Mouse (Mus musculus) adrenal gland, adult 18-20 months (tissue): ENCODE measurements around the gene Epb41l2. TPM values are rescaled to one million over a fixed set of nuclear protein-coding genes. Genes with fewer than 3 reads are reported as not detected.

Source experiments
- DNase-seq, 2 experiments: peaks; one replicate each; pipeline ENCODE4 v3.0.0; 2021 to 2022; ENCODE audit warnings: low spot score in 2 of 2
- total RNA-seq, 2 experiments: library from RNA; stranded (reverse); gene quantifications; 1 replicate in 1 of 2; 2 replicates in 1 of 2; pipeline ENCODE4 v1.2.3; 2021

Epb41l2 gene
- total RNA-seq, 2 experiments from 2014 or later = 49.6 to 94.7 TPM

- DNase-seq = no peak
These were observed 73.3 kb downstream of the Epb41l2 start for GRCm38 (mm10) chr10:25432938-25433337.

GRCm38 (mm10) chr10:25433524-25433923 lies 73.9 kb downstream of the Epb41l2 start:
- no peak for DNase-seq

- no peak for DNase-seq
These were observed 74.9 kb downstream of the Epb41l2 start for GRCm38 (mm10) chr10:25434358-25435044.

GRCm38 (mm10) chr10:25436703-25437401 lies 77.3 kb downstream of the Epb41l2 start:
- no peak for DNase-seq

GRCm38 (mm10) chr10:25437586-25438298 lies 78.1 kb downstream of the Epb41l2 start:
- DNase-seq = no peak

GRCm38 (mm10) chr10:25438299-25438680 lies 78.7 kb downstream of the Epb41l2 start:
- no peak for DNase-seq

- DNase-seq = no peak
These were observed 79.6 kb downstream of the Epb41l2 start for GRCm38 (mm10) chr10:25439163-25439562.

- DNase-seq = no peak
These were observed 80.3 kb downstream of the Epb41l2 start for GRCm38 (mm10) chr10:25439856-25440255.

- DNase-seq = no peak
These were observed 81.8 kb downstream of the Epb41l2 start for GRCm38 (mm10) chr10:25441405-25441804.

GRCm38 (mm10) chr10:25443626-25444025 lies 84.0 kb downstream of the Epb41l2 start:
- no peak for DNase-seq

- DNase-seq = no peak
These were observed 84.7 kb downstream of the Epb41l2 start for GRCm38 (mm10) chr10:25444198-25444783.

GRCm38 (mm10) chr10:25446953-25447525 lies 87.4 kb downstream of the Epb41l2 start:
- no peak for DNase-seq

- no peak for DNase-seq
These were observed 89.1 kb downstream of the Epb41l2 start for GRCm38 (mm10) chr10:25448676-25449075.

GRCm38 (mm10) chr10:25449312-25450020 lies 89.9 kb downstream of the Epb41l2 start:
- DNase-seq = no peak

- no peak for DNase-seq
These were observed 93.6 kb downstream of the Epb41l2 start for GRCm38 (mm10) chr10:25453150-25453549.

GRCm38 (mm10) chr10:25453772-25454171 lies 94.2 kb downstream of the Epb41l2 start:
- DNase-seq = no peak

- no peak for DNase-seq
These were observed 97.5 kb downstream of the Epb41l2 start for GRCm38 (mm10) chr10:25457118-25457517.

- no peak for DNase-seq
These were observed 98.4 kb downstream of the Epb41l2 start for GRCm38 (mm10) chr10:25457996-25458395.

GRCm38 (mm10) chr10:25461832-25462231 lies 102.2 kb downstream of the Epb41l2 start:
- DNase-seq = no peak

- DNase-seq = no peak
These were observed 103.1 kb downstream of the Epb41l2 start for GRCm38 (mm10) chr10:25462669-25463068.

GRCm38 (mm10) chr10:25466493-25466892 lies 106.9 kb downstream of the Epb41l2 start:
- DNase-seq = no peak
